Mouse (Mus musculus): ENCODE results near the gene Itga1.

GRCm38 (mm10) chr13:114992260-114993014 lies 109.3 kb downstream of the Itga1 start:
- no peak for TF ChIP-seq CTCF (conservative IDR thresholded peaks at IDR 0.05; ENCODE audit: low read length)
- TF ChIP-seq POU5F1 (IDR thresholded peaks at IDR 0.05; ENCODE audit: borderline replicate concordance, low read length): no peak
- no peak for TF ChIP-seq NANOG (IDR thresholded peaks at IDR 0.05; ENCODE audit: borderline replicate concordance, low read length)
